Mouse (Mus musculus): ENCODE measurements at regions not wholly inside any gene's neighbourhood (a gene's known extent, or its start where the extent isn't known, plus 50 kb on each side); places are given as distances from the start of the nearest gene placed in this dataset.

DNA sequence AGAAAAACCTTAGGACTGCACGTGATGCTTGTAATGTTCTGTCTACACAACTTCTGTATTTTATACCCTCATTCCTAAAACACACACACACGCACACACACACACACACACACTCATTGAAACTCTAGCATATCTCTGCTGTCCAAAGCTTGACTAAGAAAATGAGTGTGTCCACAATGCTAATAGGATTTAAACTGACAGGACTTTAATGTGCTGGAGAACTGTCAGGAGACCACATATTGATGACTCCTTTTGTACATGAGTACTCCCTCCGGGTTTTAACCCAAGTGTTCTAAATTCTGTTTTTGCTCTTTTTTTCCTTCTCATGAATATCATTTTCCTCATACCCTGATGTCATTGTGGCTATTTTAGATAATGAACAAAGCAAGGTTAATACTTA, 283.4 kb downstream of the Kctd12 start:
- DNase-seq: no peak
- ATAC-seq: no peak
- no peaks in the 10 kb centered on the region for H3K36me3 ChIP-seq (replicated peaks; ENCODE audit: insufficient read depth, low read length)
- H3K4me1 ChIP-seq (ENCODE audit: insufficient read depth): no peaks in the 10 kb centered on the region
- no peak overlapping the region for H3K4me2 ChIP-seq (ENCODE audit: low read depth, low read length)
- WGBS (ENCODE audit: insufficient replicate concordance): 73% methylated on average over 3 of the region's 3 CpGs
- H3K9me3 ChIP-seq (ENCODE audit: low read length): no peaks in the 10 kb centered on the region
- no peaks in the 10 kb centered on the region for H3K27me3 ChIP-seq (ENCODE audit: insufficient read depth, low read length)
- H3K27ac ChIP-seq (ENCODE audit: low read depth): no peak overlapping the region
- H3K4me3 ChIP-seq (ENCODE audit: low read depth, low read length): no peak overlapping the region
- no peak overlapping the region for H3K9ac ChIP-seq (replicated peaks)
- no peak for TF ChIP-seq EP300 (IDR thresholded peaks at IDR 0.05; ENCODE audit: low read depth)
- no peak for TF ChIP-seq CTCF (IDR thresholded peaks at IDR 0.05; ENCODE audit: low read depth)

DNA sequence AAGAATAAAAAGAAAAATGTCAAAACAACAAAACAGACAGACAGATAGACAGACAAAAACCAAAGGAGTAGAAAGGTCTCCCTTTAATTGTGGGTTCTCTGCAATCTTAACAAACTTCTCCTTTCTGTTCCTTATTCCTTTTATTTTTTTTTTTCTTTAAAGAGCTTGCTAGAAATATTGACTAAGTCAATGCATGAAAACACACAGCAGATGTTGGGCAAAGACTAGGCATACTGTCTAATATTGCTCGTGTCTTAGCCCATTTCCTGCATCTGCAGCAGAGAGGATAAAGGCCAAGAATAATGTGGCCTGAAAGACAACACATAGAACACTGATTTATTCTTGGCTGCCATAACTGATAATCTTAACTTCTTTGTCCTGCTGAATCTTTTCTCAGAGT, 295.6 kb downstream of the Kctd12 start:
- ATAC-seq: no peak
- WGBS (ENCODE audit: insufficient replicate concordance): 46% methylated on average over 1 of the region's 1 CpGs

DNA sequence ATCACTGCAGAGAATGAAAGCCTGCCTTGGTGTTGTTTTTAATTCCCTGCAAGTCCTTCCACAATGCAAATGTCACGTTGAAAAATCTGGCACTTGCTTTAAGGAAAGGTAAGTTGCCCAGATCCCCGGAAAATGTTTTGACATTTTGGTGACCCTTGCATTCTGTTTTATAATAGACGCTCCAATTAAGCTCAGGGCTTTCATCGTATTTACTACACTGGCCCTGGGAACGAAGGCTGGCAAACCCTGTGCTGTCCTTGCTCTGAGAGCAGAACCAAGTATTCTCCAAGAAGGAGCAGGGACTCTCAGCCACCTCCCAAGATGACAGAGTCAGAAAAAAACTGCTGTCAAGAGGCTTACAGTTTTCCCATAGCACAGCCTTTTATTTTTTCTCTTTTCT, 305.9 kb downstream of the Kctd12 start:
- Histone ChIP-seq H3K4me2 (ENCODE audit: low read depth, low read length) (no peak overlapping the region), H3K27me3 (ENCODE audit: insufficient read depth, low read length) (no peaks in the 10 kb centered on the region), H3K36me3 (replicated peaks; ENCODE audit: insufficient read depth, low read length) (no peaks in the 10 kb centered on the region), H3K9me3 (ENCODE audit: low read length) (no peaks in the 10 kb centered on the region), H3K27ac (ENCODE audit: low read depth) (no peak overlapping the region), H3K4me3 (ENCODE audit: low read depth, low read length) (no peak overlapping the region), H3K9ac (replicated peaks) (no peak overlapping the region), H3K4me1 (ENCODE audit: insufficient read depth) (no peaks in the 10 kb centered on the region)
- 70% methylated on average over 5 of the region's 5 CpGs for WGBS (ENCODE audit: insufficient replicate concordance)
- ATAC-seq (no peak), DNase-seq (no peak)
- no peak for TF ChIP-seq CTCF (IDR thresholded peaks at IDR 0.05; ENCODE audit: low read depth)
- TF ChIP-seq EP300 (IDR thresholded peaks at IDR 0.05; ENCODE audit: low read depth): no peak

More for the DNA sequence above, 295.6 kb downstream of the Kctd12 start:
- H3K4me3 ChIP-seq (ENCODE audit: low read depth, low read length): no peak overlapping the region
- H3K4me1 ChIP-seq (ENCODE audit: insufficient read depth): no peaks in the 10 kb centered on the region
- H3K27me3 ChIP-seq (ENCODE audit: insufficient read depth, low read length): no peaks in the 10 kb centered on the region
- no peak overlapping the region for H3K9ac ChIP-seq (replicated peaks)
- TF ChIP-seq CTCF (IDR thresholded peaks at IDR 0.05; ENCODE audit: low read depth): no peak
- no peak for TF ChIP-seq EP300 (IDR thresholded peaks at IDR 0.05; ENCODE audit: low read depth)
- H3K4me2 ChIP-seq (ENCODE audit: low read depth, low read length): no peak overlapping the region
- H3K27ac ChIP-seq (ENCODE audit: low read depth): no peak overlapping the region
- H3K9me3 ChIP-seq (ENCODE audit: low read length): no peaks in the 10 kb centered on the region
- H3K36me3 ChIP-seq (replicated peaks; ENCODE audit: insufficient read depth, low read length): no peaks in the 10 kb centered on the region
- no peak for DNase-seq

DNA sequence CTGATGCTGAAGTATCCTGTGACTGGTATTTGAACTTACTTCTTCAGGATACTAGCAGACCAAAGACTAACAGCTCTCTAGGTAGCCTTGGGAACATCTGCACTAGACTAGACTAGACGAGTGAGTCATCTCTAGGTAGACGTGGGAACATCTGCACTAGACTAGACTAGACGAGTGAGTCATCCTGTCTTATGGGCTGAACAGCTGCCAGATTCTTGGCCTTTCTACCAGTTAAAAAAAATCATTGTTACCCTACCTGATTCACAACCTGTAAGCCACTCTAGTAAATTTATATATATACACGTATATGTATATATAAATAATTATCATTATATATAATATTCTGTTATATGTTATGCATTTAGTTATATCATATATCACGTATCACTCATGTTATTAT, 307.8 kb downstream of the Kctd12 start:
- ATAC-seq (no peak), DNase-seq (no peak)
- Histone ChIP-seq H3K36me3 (replicated peaks; ENCODE audit: insufficient read depth, low read length) (no peaks in the 10 kb centered on the region), H3K27me3 (ENCODE audit: insufficient read depth, low read length) (no peaks in the 10 kb centered on the region), H3K4me1 (ENCODE audit: insufficient read depth) (no peaks in the 10 kb centered on the region), H3K9ac (replicated peaks) (no peak overlapping the region), H3K4me3 (ENCODE audit: low read depth, low read length) (no peak overlapping the region), H3K9me3 (ENCODE audit: low read length) (no peaks in the 10 kb centered on the region), H3K4me2 (ENCODE audit: low read depth, low read length) (no peak overlapping the region), H3K27ac (ENCODE audit: low read depth) (no peak overlapping the region)
- TF ChIP-seq CTCF (IDR thresholded peaks at IDR 0.05; ENCODE audit: low read depth) (no peak), EP300 (IDR thresholded peaks at IDR 0.05; ENCODE audit: low read depth) (no peak)
- 77% methylated on average over 5 of the region's 5 CpGs for WGBS (ENCODE audit: insufficient replicate concordance)

DNA sequence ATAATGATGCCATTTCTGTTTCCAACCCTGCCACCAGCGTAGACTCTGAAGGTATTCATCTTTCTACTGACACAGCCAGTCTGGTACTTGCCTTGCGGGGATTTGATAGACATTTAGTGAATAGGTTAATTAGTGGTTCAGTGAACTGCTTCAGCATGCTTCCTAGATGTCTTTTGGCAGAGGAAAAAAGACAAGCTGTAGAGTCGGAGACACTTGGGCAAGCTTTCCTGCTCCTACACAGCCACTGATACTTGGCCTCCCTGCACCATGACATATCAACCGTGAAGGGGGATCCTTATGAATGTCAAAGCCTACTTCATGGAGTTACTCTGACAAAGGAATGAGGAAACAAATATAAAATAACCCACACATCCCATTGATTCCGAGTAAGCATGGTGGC, 308.7 kb downstream of the Kctd12 start:
- DNase-seq: no peak
- no peaks in the 10 kb centered on the region for H3K36me3 ChIP-seq (replicated peaks; ENCODE audit: insufficient read depth, low read length)
- no peak for TF ChIP-seq CTCF (IDR thresholded peaks at IDR 0.05; ENCODE audit: low read depth)
- no peak for TF ChIP-seq EP300 (IDR thresholded peaks at IDR 0.05; ENCODE audit: low read depth)
- H3K27ac ChIP-seq (ENCODE audit: low read depth): no peak overlapping the region
- H3K4me2 ChIP-seq (ENCODE audit: low read depth, low read length): no peak overlapping the region
- no peaks in the 10 kb centered on the region for H3K4me1 ChIP-seq (ENCODE audit: insufficient read depth)
- no peak overlapping the region for H3K4me3 ChIP-seq (ENCODE audit: low read depth, low read length)
- no peaks in the 10 kb centered on the region for H3K27me3 ChIP-seq (ENCODE audit: insufficient read depth, low read length)
- H3K9me3 ChIP-seq (ENCODE audit: low read length): no peaks in the 10 kb centered on the region
- 78% methylated on average over 5 of the region's 5 CpGs for WGBS (ENCODE audit: insufficient replicate concordance)
- ATAC-seq: no peak
- no peak overlapping the region for H3K9ac ChIP-seq (replicated peaks)

DNA sequence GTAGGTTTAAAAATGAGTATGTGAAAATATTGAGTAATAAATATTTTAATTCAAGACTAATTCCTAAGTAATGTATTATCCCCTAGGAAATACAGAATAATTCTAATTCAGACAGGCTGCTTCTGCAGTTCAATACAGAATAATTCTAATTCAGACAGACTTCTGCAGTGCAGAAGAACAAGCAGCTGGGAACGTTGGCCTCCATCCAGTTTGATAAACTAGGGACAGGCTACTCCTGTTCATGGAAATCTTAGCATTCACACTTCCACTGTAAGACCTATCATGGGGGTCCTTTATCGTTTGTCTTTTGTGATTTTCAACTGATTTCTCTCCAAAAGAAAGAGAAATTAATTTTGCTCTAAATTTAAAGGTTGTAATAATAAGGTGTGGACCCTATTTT, 319.2 kb downstream of the Kctd12 start:
- Histone ChIP-seq H3K4me3 (ENCODE audit: low read depth, low read length) (no peak overlapping the region), H3K36me3 (replicated peaks; ENCODE audit: insufficient read depth, low read length) (no peaks in the 10 kb centered on the region), H3K4me1 (ENCODE audit: insufficient read depth) (no peaks in the 10 kb centered on the region), H3K9ac (replicated peaks) (no peak overlapping the region), H3K9me3 (ENCODE audit: low read length) (no peaks in the 10 kb centered on the region), H3K27me3 (ENCODE audit: insufficient read depth, low read length) (no peaks in the 10 kb centered on the region), H3K4me2 (ENCODE audit: low read depth, low read length) (no peak overlapping the region), H3K27ac (ENCODE audit: low read depth) (no peak overlapping the region)
- DNase-seq (no peak), ATAC-seq (no peak)
- TF ChIP-seq CTCF (IDR thresholded peaks at IDR 0.05; ENCODE audit: low read depth) (no peak), EP300 (IDR thresholded peaks at IDR 0.05; ENCODE audit: low read depth) (no peak)
- WGBS (ENCODE audit: insufficient replicate concordance): 55% methylated on average over 2 of the region's 2 CpGs

DNA sequence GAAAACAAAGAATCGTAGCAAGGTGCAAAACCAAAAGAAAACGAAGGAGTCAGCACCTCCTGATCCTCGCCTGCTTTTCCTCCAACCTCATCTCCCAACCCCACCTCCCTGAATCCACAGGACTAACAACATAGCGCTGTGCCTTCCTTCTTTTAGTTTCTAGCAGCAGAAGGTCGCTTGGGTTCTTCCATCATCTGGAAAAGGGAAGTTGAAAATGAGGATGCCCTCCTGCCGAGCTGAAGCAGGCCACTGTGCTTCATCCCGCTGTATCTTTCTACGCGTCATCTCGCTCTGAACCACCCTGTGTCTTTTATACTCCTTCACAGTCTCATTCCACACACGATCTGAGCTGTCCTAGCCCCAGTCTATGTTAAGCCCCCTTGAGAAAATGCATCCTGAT, 322.1 kb downstream of the Kctd12 start:
- no peaks in the 10 kb centered on the region for H3K27me3 ChIP-seq (ENCODE audit: insufficient read depth, low read length)
- no peaks in the 10 kb centered on the region for H3K36me3 ChIP-seq (replicated peaks; ENCODE audit: insufficient read depth, low read length)
- H3K4me2 ChIP-seq (ENCODE audit: low read depth, low read length): no peak overlapping the region
- H3K27ac ChIP-seq (ENCODE audit: low read depth): no peak overlapping the region
- no peak for TF ChIP-seq CTCF (IDR thresholded peaks at IDR 0.05; ENCODE audit: low read depth)
- no peak for TF ChIP-seq EP300 (IDR thresholded peaks at IDR 0.05; ENCODE audit: low read depth)
- no peak for DNase-seq
- WGBS (ENCODE audit: insufficient replicate concordance): 71% methylated on average over 11 of the region's 11 CpGs
- no peak overlapping the region for H3K4me3 ChIP-seq (ENCODE audit: low read depth, low read length)
- H3K9ac ChIP-seq (replicated peaks): no peak overlapping the region
- H3K4me1 ChIP-seq (ENCODE audit: insufficient read depth): no peaks in the 10 kb centered on the region
- no peaks in the 10 kb centered on the region for H3K9me3 ChIP-seq (ENCODE audit: low read length)
- ATAC-seq: no peak
